Mouse (Mus musculus) MEL (cell line): ENCODE results near the gene Minos1.

Experiments
- EP300 ChIP-seq, 2 experiments: IDR thresholded peaks; 2 replicates each; pipeline ENCODE4 v1.6.1; 2011; ENCODE audit warnings: improper control_type of control experiment in 2 of 2, low read length in 2 of 2, low read depth in 1 of 2, mild to moderate bottlenecking in 1 of 2
- POLR2AphosphoS2 ChIP-seq: IDR thresholded peaks from 2 replicates; pipeline ENCODE4 v1.6.1; 2011; ENCODE audit warnings: low read length, improper control_type of control experiment

GRCm38 (mm10) chr4:139068287-139068686, 62.6 kb downstream of the Minos1 start:
- TF ChIP-seq EP300 (IDR thresholded peaks at IDR 0.05; ENCODE audit: low read depth in 1 of 2, low read length in 2 of 2) (no peak), POLR2AphosphoS2 (no peak)
